Mouse (Mus musculus): ENCODE measurements around the gene Wiz.

GRCm38 (mm10) chr17:32322809-32323208 lies 66.4 kb downstream of the Wiz start:
- TF ChIP-seq E2F4 (IDR thresholded peaks at IDR 0.05; ENCODE audit: insufficient read depth), result no peak
- TF ChIP-seq POLR2A (IDR thresholded peaks at IDR 0.05; ENCODE audit: insufficient read length, low read depth), result no peak
- TF ChIP-seq TCF12 (IDR thresholded peaks at IDR 0.05; ENCODE audit: insufficient read depth, poor library complexity, severe bottlenecking), result no peak

Data from myocyte (in vitro differentiated cells).